Mouse (Mus musculus): ENCODE results near the gene D930048N14Rik. TPM values are rescaled to one million over a fixed set of nuclear protein-coding genes. Genes with fewer than 3 reads are reported as not detected.

Gene D930048N14Rik
- total and polyA plus RNA-seq, 3 experiments: 0.39 to 2.1 TPM; not detected in 1

GRCm38 (mm10) chr11:51652889-51653418, 2.2 kb downstream of the D930048N14Rik start (continued):
- TF ChIP-seq MYC (IDR thresholded peaks at IDR 0.05; ENCODE audit: low read depth, low read length) (no peak), CHD2 (IDR thresholded peaks at IDR 0.05; ENCODE audit: low read length) (no peak), CHD1 (IDR thresholded peaks at IDR 0.05; ENCODE audit: low read depth, low read length) (no peak), MAFK (IDR thresholded peaks at IDR 0.05; ENCODE audit: borderline replicate concordance, low read depth, low read length) (no peak), ETS1 (IDR thresholded peaks at IDR 0.05; ENCODE audit: low read depth, low read length) (no peak), GATA1 (IDR thresholded peaks at IDR 0.05; ENCODE audit: low read depth, low read length) (no peak), POLR2AphosphoS2 (IDR thresholded peaks at IDR 0.05; ENCODE audit: low read length) (no peak)

GRCm38 (mm10) chr11:51653736-51654135, 3.0 kb downstream of the D930048N14Rik start:
- Histone ChIP-seq H3K9ac (ENCODE audit: control insufficient read depth, low read depth, low read length, poor library complexity, severe bottlenecking) (no peak overlapping the region), H3K4me3 (ENCODE audit: control insufficient read depth in 1 of 2, insufficient read depth in 1 of 2, low read depth in 2 of 2, low read length in 2 of 2) (no peak overlapping the region), H3K4me1 (ENCODE audit: control insufficient read depth in 1 of 2, insufficient read depth in 2 of 2, low read length in 2 of 2) (peaks cover 4 to 7% of the 10 kb centered on the region in 2 experiments), H3K27ac (ENCODE audit: control insufficient read depth, low read depth, low read length) (no peak overlapping the region), H3K9me3 (replicated peaks; ENCODE audit: insufficient read depth, low read length) (no peaks in the 10 kb centered on the region), H3K27me3 (ENCODE audit: control insufficient read depth in 1 of 2, insufficient read depth in 2 of 2, low read length in 2 of 2) (no peaks in the 10 kb centered on the region), H3K36me3 (ENCODE audit: control insufficient read depth in 1 of 2, insufficient read depth in 2 of 2, low read length in 2 of 2) (peaks cover 0 to 4% of the 10 kb centered on the region in 2 experiments; a peak in 1 of 4 replicates), H3K79me2 (ENCODE audit: control insufficient read depth, insufficient read depth, low read length, poor library complexity) (peaks cover 3% of the 10 kb centered on the region; the same call in 1 of the 2 replicates)
- TF ChIP-seq KAT2A (conservative IDR thresholded peaks at IDR 0.05; ENCODE audit: low read depth, low read length) (no peak), CTCF (IDR thresholded peaks at IDR 0.05 in 2 of 3, conservative IDR thresholded peaks at IDR 0.05 in 1 of 3; ENCODE audit: control insufficient read depth in 1 of 3, insufficient read depth in 1 of 3, low read depth in 2 of 3, low read length in 3 of 3, poor library complexity in 1 of 3, severe bottlenecking in 1 of 3) (no peak), RCOR1 (IDR thresholded peaks at IDR 0.05; ENCODE audit: low read depth, low read length) (no peak), POLR2AphosphoS2 (IDR thresholded peaks at IDR 0.05; ENCODE audit: low read length) (no peak), SIN3A (IDR thresholded peaks at IDR 0.05; ENCODE audit: low read length) (no peak), TCF12 (IDR thresholded peaks at IDR 0.05; ENCODE audit: low read depth, low read length) (no peak), MAZ (IDR thresholded peaks at IDR 0.05; ENCODE audit: low read depth, low read length) (no peak), MYB (IDR thresholded peaks at IDR 0.05; ENCODE audit: low read depth, low read length) (no peak), UBTF (IDR thresholded peaks at IDR 0.05; ENCODE audit: borderline replicate concordance, insufficient read depth, low read depth, low read length) (no peak), EP300 (IDR thresholded peaks at IDR 0.05; ENCODE audit: low read depth in 1 of 2, low read length in 2 of 2) (no peak), HCFC1 (IDR thresholded peaks at IDR 0.05; ENCODE audit: low read depth, low read length) (no peak), SMC3 (IDR thresholded peaks at IDR 0.05; ENCODE audit: low read depth, low read length) (no peak), NELFE (IDR thresholded peaks at IDR 0.05; ENCODE audit: low read depth, low read length) (no peak), POLR2A (IDR thresholded peaks at IDR 0.05; ENCODE audit: control insufficient read depth in 1 of 2, insufficient read depth in 1 of 2, low read depth in 1 of 2, low read length in 2 of 2, poor library complexity in 1 of 2) (no peak), MXI1 (IDR thresholded peaks at IDR 0.05; ENCODE audit: low read depth, low read length) (no peak), TAL1 (IDR thresholded peaks at IDR 0.05; ENCODE audit: low read length) (no peak), POLR2AphosphoS5 (IDR thresholded peaks at IDR 0.05; ENCODE audit: borderline replicate concordance, low read depth, low read length) (no peak)
- no peak for DNase-seq (ENCODE audit: low read depth, low spot score)
